Mouse (Mus musculus): ENCODE measurements around the gene Tmeff1. TPM values are rescaled to one million over a fixed set of nuclear protein-coding genes. Genes with fewer than 3 reads are reported as not detected.
A peak's percentile ranks its signal among the peaks of the same experiment; 100 is the strongest.

Tmeff1 gene
- total RNA-seq, 1 experiment = 257 TPM

DNA sequence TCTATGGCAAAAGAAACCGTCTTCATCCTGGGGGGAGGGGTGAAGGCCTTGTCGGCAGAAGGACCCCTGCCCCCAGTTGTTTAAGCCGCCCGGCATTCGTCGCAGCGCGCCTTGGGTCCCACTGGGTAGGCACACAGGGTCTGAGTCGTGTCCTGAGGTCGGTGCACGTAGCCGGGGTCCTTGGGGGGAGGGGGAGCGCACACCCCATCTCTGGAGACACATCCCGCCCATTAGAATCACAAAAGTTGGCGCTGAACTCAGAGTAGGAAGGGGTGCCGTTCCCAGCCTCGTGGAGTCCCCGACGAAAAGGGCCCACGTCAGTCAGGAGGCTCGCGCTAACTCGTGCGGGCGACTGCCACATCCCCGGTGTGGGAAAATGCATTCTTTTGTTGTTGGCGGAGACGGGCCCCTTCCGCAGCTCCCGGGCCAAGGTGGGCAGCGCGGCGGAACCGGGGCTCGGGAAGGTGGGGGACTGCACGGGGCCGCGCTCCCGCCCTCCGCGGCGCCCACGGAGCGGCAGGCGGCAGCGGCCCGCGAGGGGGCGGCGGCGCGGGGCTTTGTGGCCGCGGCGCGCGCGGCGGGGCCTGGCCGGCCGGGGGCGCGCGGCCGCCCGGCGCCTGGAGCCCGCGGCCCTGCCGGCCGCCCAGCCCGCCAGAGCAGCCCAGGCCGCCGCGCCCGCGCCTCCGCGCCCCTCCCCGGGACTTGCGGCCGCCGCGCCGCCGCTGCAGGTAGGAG is 45.0 kb upstream of the Tmeff1 start, which contains the start of gene Msantd3:
Gene Msantd3, plus strand, starts transcription at position 95 of the 735 bp plus-strand sequence.
- Histone ChIP-seq H3K9ac (ENCODE audit: insufficient read depth, low read depth, low read length, poor library complexity, severe bottlenecking) (peak within 1 kb of the TSS; percentile 92), H3K9me3 (ENCODE audit: control insufficient read depth, insufficient read depth, low read depth, low read length) (no peaks in the 10 kb centered on the region), H3K4me1 (ENCODE audit: control insufficient read depth in 2 of 2, insufficient read depth in 2 of 2, low read length in 2 of 2, poor library complexity in 1 of 2) (peaks cover 10 to 19% of the 10 kb centered on the region in 2 experiments), H3K36me3 (ENCODE audit: control insufficient read depth, insufficient read depth, low read length, poor library complexity, severe bottlenecking) (no peaks in the 10 kb centered on the region), H3K27ac (ENCODE audit: insufficient read depth, low read depth, low read length, poor library complexity, severe bottlenecking) (peak within 1 kb of the TSS; percentile 78), H3K4me3 (ENCODE audit: insufficient read depth in 1 of 2, low read depth in 1 of 2, low read length in 2 of 2, poor library complexity in 1 of 2, severe bottlenecking in 1 of 2) (peak within 1 kb of the TSS; percentile 84 to 94)
- peak; percentile 59; the same call in 1 of the 2 replicates for TF ChIP-seq HCFC1 (IDR thresholded peaks at IDR 0.05; ENCODE audit: borderline replicate concordance, insufficient read depth, low read length)
- TF ChIP-seq CHD2 (IDR thresholded peaks at IDR 0.05; ENCODE audit: low read depth, low read length) = no peak
- in situ Hi-C loops (cut with MboI; ENCODE audit: low sequenced_read_pairs in 2 of 2, unreplicated experiment in 2 of 2) = no loop called here
- DNase-seq (ENCODE audit: low read depth, low spot score) = peak; percentile 63

DNA sequence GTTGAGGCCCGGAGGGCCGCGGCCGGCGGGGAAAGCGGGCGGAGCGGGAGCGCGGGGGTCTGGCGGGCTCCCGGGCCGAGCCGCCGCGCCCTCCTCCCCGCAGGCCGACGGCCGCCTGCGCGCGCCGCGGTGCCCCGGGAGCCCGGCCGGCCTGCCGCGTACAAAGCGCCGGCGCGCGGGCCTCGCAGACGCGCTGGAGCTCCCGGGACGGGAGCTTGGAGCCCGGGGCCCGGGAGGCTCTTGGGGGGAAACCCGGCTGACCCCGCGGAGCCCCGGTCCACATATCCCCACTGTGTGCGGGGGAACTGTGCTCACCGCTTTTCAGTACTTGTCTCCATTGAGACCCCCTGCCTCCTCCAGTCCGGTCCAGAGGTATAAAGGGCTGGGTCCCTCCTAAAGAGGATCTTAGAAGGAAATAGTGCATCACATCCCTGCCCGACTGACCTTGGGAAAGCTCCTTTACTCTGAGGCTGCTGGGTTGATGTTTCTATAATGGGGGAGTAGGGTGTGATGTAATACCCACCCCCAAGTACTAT is 44.3 kb upstream of the Tmeff1 start:
- no peak for TF ChIP-seq ZNF384 (IDR thresholded peaks at IDR 0.05; ENCODE audit: low read depth, low read length)
- 0 out of 2 replicates have a peak, but pooled peaks have one; percentile 54 for TF ChIP-seq HCFC1 (IDR thresholded peaks at IDR 0.05; ENCODE audit: borderline replicate concordance, insufficient read depth, low read length)
- peak overlapping the region; percentile 84 to 94 for H3K4me3 ChIP-seq (ENCODE audit: insufficient read depth in 1 of 2, low read depth in 1 of 2, low read length in 2 of 2, poor library complexity in 1 of 2, severe bottlenecking in 1 of 2)
- H3K9ac ChIP-seq (ENCODE audit: insufficient read depth, low read depth, low read length, poor library complexity, severe bottlenecking) = peak overlapping the region; percentile 92
- no peak for DNase-seq (ENCODE audit: low read depth, low spot score)
- H3K9me3 ChIP-seq (ENCODE audit: control insufficient read depth, insufficient read depth, low read depth, low read length) = no peaks in the 10 kb centered on the region
- no peaks in the 10 kb centered on the region for H3K36me3 ChIP-seq (ENCODE audit: control insufficient read depth, insufficient read depth, low read length, poor library complexity, severe bottlenecking)
- in situ Hi-C loops (cut with MboI; ENCODE audit: low sequenced_read_pairs in 2 of 2, unreplicated experiment in 2 of 2) = no loop called here
- H3K4me1 ChIP-seq (ENCODE audit: control insufficient read depth in 2 of 2, insufficient read depth in 2 of 2, low read length in 2 of 2, poor library complexity in 1 of 2) = peaks cover 14 to 22% of the 10 kb centered on the region in 2 experiments
- H3K27ac ChIP-seq (ENCODE audit: insufficient read depth, low read depth, low read length, poor library complexity, severe bottlenecking) = peak overlapping the region; percentile 78; the same call in 1 of the 2 replicates

GRCm38 (mm10) chr4:48541526-48542250 is 43.3 kb upstream of the Tmeff1 start:
- Histone ChIP-seq H3K4me1 (ENCODE audit: control insufficient read depth in 2 of 2, insufficient read depth in 2 of 2, low read length in 2 of 2, poor library complexity in 1 of 2) (peaks cover 22 to 28% of the 10 kb centered on the region in 2 experiments), H3K9me3 (ENCODE audit: control insufficient read depth, insufficient read depth, low read depth, low read length) (no peaks in the 10 kb centered on the region), H3K27ac (ENCODE audit: insufficient read depth, low read depth, low read length, poor library complexity, severe bottlenecking) (no peak overlapping the region), H3K36me3 (ENCODE audit: control insufficient read depth, insufficient read depth, low read length, poor library complexity, severe bottlenecking) (no peaks in the 10 kb centered on the region; the same call in 1 of the 2 replicates), H3K9ac (ENCODE audit: insufficient read depth, low read depth, low read length, poor library complexity, severe bottlenecking) (peak overlapping the region; percentile 49), H3K4me3 (ENCODE audit: insufficient read depth in 1 of 2, low read depth in 1 of 2, low read length in 2 of 2, poor library complexity in 1 of 2, severe bottlenecking in 1 of 2) (peak overlapping the region; percentile 39 to 94)
- TF ChIP-seq ZNF384 (IDR thresholded peaks at IDR 0.05; ENCODE audit: low read depth, low read length) (no peak), CHD2 (IDR thresholded peaks at IDR 0.05; ENCODE audit: low read depth, low read length) (no peak), ZC3H11A (IDR thresholded peaks at IDR 0.05; ENCODE audit: borderline replicate concordance, low read depth, low read length) (no peak), HCFC1 (IDR thresholded peaks at IDR 0.05; ENCODE audit: borderline replicate concordance, insufficient read depth, low read length) (no peak)
- in situ Hi-C loops (cut with MboI; ENCODE audit: low sequenced_read_pairs in 2 of 2, unreplicated experiment in 2 of 2) = no loop called here
- DNase-seq (ENCODE audit: low read depth, low spot score) = no peak

DNA sequence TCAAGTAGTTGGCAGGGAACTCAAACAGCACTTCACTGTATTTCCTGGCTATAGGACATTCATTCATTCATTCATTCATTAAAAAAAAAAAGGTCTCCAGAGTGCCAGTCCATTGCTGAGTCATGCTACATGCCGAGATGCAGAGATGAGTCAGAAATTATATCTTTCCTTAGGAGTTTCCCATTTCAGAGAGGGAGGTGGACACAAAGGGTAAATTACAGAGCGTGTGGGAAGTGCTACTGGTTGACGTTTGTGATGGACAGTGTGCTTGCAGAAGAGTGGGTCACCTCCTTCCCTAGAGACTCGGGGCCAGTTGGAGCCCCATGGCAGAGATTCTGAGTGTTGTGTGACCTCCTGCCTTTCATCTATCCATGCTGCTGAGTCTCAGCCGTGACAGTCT is 42.6 kb upstream of the Tmeff1 start:
- Histone ChIP-seq H3K4me1 (ENCODE audit: control insufficient read depth in 2 of 2, insufficient read depth in 2 of 2, low read length in 2 of 2, poor library complexity in 1 of 2) (peaks cover 25 to 32% of the 10 kb centered on the region in 2 experiments), H3K36me3 (ENCODE audit: control insufficient read depth, insufficient read depth, low read length, poor library complexity, severe bottlenecking) (no peaks in the 10 kb centered on the region; the same call in 1 of the 2 replicates), H3K9ac (ENCODE audit: insufficient read depth, low read depth, low read length, poor library complexity, severe bottlenecking) (no peak overlapping the region), H3K9me3 (ENCODE audit: control insufficient read depth, insufficient read depth, low read depth, low read length) (no peaks in the 10 kb centered on the region), H3K27ac (ENCODE audit: insufficient read depth, low read depth, low read length, poor library complexity, severe bottlenecking) (peak overlapping the region; percentile 24; the same call in 1 of the 2 replicates), H3K4me3 (ENCODE audit: insufficient read depth in 1 of 2, low read depth in 1 of 2, low read length in 2 of 2, poor library complexity in 1 of 2, severe bottlenecking in 1 of 2) (no peak overlapping the region)
- in situ Hi-C loops (cut with MboI; ENCODE audit: low sequenced_read_pairs in 2 of 2, unreplicated experiment in 2 of 2) = no loop called here
- no peak for DNase-seq (ENCODE audit: low read depth, low spot score)
- no peak for TF ChIP-seq HCFC1 (IDR thresholded peaks at IDR 0.05; ENCODE audit: borderline replicate concordance, insufficient read depth, low read length)
- TF ChIP-seq ZNF384 (IDR thresholded peaks at IDR 0.05; ENCODE audit: low read depth, low read length) = no peak
- peak; percentile 57; the same call in 1 of the 2 replicates for TF ChIP-seq MAFK (IDR thresholded peaks at IDR 0.05; ENCODE audit: insufficient read depth, low read depth, low read length)
- TF ChIP-seq ZC3H11A (IDR thresholded peaks at IDR 0.05; ENCODE audit: borderline replicate concordance, low read depth, low read length) = no peak
